Mouse (Mus musculus) CH12.LX (cell line): Measurements from ENCODE around the gene Tmem39b. TPM values are rescaled to one million over a fixed set of nuclear protein-coding genes. Genes with fewer than 3 reads are reported as not detected.

Experiments used
- DNase-seq: peaks from one replicate; pipeline ENCODE4 v3.0.0-alpha.2; 2013; ENCODE audit errors: extremely low read depth
- H3K27ac ChIP-seq: 2 replicates; pipeline ENCODE4 v1.5.1; 2012; ENCODE audit warnings: low read depth, mild to moderate bottlenecking, control low read depth, moderate library complexity; ENCODE audit not compliant: insufficient read depth
- H3K27me3 ChIP-seq: replicated peaks from 2 replicates; pipeline ENCODE3; 2012; ENCODE audit warnings: inconsistent platforms
- H3K36me3 ChIP-seq, 2 experiments: replicated peaks in 1 of 2; 2 replicates each; pipeline versions ENCODE3 to v1.6.1; 2012; ENCODE audit warnings: inconsistent platforms in 1 of 2, low read length in 1 of 2, mild to moderate bottlenecking in 1 of 2, mixed read lengths in 1 of 2, moderate library complexity in 1 of 2; ENCODE audit not compliant: control insufficient read depth in 1 of 2, insufficient read depth in 1 of 2
- H3K4me1 ChIP-seq, 2 experiments: 2 replicates each; pipeline ENCODE4 v1.6.1; 2012; ENCODE audit warnings: inconsistent platforms in 1 of 2, moderate library complexity in 1 of 2; ENCODE audit not compliant: insufficient read depth in 2 of 2, control insufficient read depth in 1 of 2
- H3K4me2 ChIP-seq: 2 replicates; pipeline ENCODE4 v1.6.1; 2012; ENCODE audit warnings: low read depth, mild to moderate bottlenecking, control low read depth; ENCODE audit not compliant: poor library complexity, insufficient read depth, severe bottlenecking
- H3K4me3 ChIP-seq, 3 experiments: fragments of 150-350 bp in 1 of 3; sonication (generic) in 1 of 3; replicated peaks in 1 of 3; 2 replicates each; pipeline versions ENCODE3 to v1.5.1; 2011 to 2012; ENCODE audit warnings: low read depth in 2 of 3, low read length in 2 of 3, mild to moderate bottlenecking in 2 of 3, moderate library complexity in 2 of 3, control low read depth in 1 of 3, improper control_type of control experiment in 1 of 3, inconsistent platforms in 1 of 3, mixed read lengths in 1 of 3; ENCODE audit not compliant: poor library complexity in 1 of 3
- H3K79me2 ChIP-seq: replicated peaks from 2 replicates; pipeline ENCODE4 v1.6.1; 2012; ENCODE audit warnings: mild to moderate bottlenecking, moderate library complexity; ENCODE audit not compliant: control insufficient read depth, poor library complexity, insufficient read depth, severe bottlenecking; ENCODE audit errors: extremely low read depth
- H3K9ac ChIP-seq: 2 replicates; pipeline ENCODE4 v1.6.1; 2012; ENCODE audit warnings: low read depth, mild to moderate bottlenecking, control low read depth, moderate library complexity; ENCODE audit not compliant: insufficient read depth
- H3K9me3 ChIP-seq: replicated peaks from 2 replicates; pipeline ENCODE3; 2012; ENCODE audit warnings: low read length, inconsistent platforms, mixed read lengths
- BHLHE40 ChIP-seq: IDR thresholded peaks from 2 replicates; pipeline ENCODE4 v1.6.1; 2011; ENCODE audit warnings: mild to moderate bottlenecking, low read depth, low read length, improper control_type of control experiment
- CHD1 ChIP-seq: IDR thresholded peaks from 2 replicates; pipeline ENCODE4 v1.6.1; 2012; ENCODE audit warnings: low read depth, low read length, improper control_type of control experiment, inconsistent platforms
- CHD2 ChIP-seq: IDR thresholded peaks from 2 replicates; pipeline ENCODE4 v1.6.1; 2011; ENCODE audit warnings: low read length, improper control_type of control experiment
- CTCF ChIP-seq, 2 experiments: IDR thresholded peaks in 1 of 2; conservative IDR thresholded peaks in 1 of 2; 2 replicates each; pipeline ENCODE4 v1.5.1; 2011 to 2012; ENCODE audit warnings: low read depth in 2 of 2, low read length in 2 of 2, improper control_type of control experiment in 1 of 2, inconsistent platforms in 1 of 2, mild to moderate bottlenecking in 1 of 2, moderate library complexity in 1 of 2
- EP300 ChIP-seq: IDR thresholded peaks from 2 replicates; pipeline ENCODE4 v1.6.1; 2011; ENCODE audit warnings: low read length, improper control_type of control experiment
- GABPA ChIP-seq: IDR thresholded peaks from 2 replicates; pipeline ENCODE4 v1.6.1; 2012; ENCODE audit warnings: low read depth, low read length, improper control_type of control experiment, inconsistent platforms; ENCODE audit not compliant: insufficient replicate concordance
- HCFC1 ChIP-seq: IDR thresholded peaks from 2 replicates; pipeline ENCODE4 v1.6.1; 2012; ENCODE audit warnings: low read depth, mild to moderate bottlenecking, inconsistent platforms, low read length, improper control_type of control experiment
- JUND ChIP-seq: conservative IDR thresholded peaks from 2 replicates; pipeline ENCODE4 v1.6.1; 2011; ENCODE audit warnings: low read depth, low read length, improper control_type of control experiment
- KAT2A ChIP-seq: IDR thresholded peaks from 2 replicates; pipeline ENCODE4 v1.6.1; 2012; ENCODE audit warnings: low read length, improper control_type of control experiment, inconsistent platforms; ENCODE audit not compliant: insufficient replicate concordance
- MAFK ChIP-seq: IDR thresholded peaks from 2 replicates; pipeline ENCODE4 v1.6.1; 2011; ENCODE audit warnings: low read length, improper control_type of control experiment; ENCODE audit not compliant: insufficient replicate concordance
- MAX ChIP-seq: IDR thresholded peaks from 2 replicates; pipeline ENCODE4 v1.6.1; 2011; ENCODE audit warnings: low read length, improper control_type of control experiment
- MAZ ChIP-seq: IDR thresholded peaks from 2 replicates; pipeline ENCODE4 v1.6.1; 2012; ENCODE audit warnings: low read depth, mild to moderate bottlenecking, inconsistent platforms, low read length, improper control_type of control experiment, moderate library complexity
- MXI1 ChIP-seq: IDR thresholded peaks from 2 replicates; pipeline ENCODE4 v1.6.1; 2011; ENCODE audit warnings: mild to moderate bottlenecking, low read depth, low read length, improper control_type of control experiment
- NELFE ChIP-seq: IDR thresholded peaks from 2 replicates; pipeline ENCODE4 v1.6.1; 2011; ENCODE audit warnings: low read depth, low read length, improper control_type of control experiment
- RAD21 ChIP-seq: IDR thresholded peaks from 2 replicates; pipeline ENCODE4 v1.6.1; 2011; ENCODE audit warnings: low read depth, mild to moderate bottlenecking, low read length, improper control_type of control experiment, moderate library complexity
- RCOR1 ChIP-seq: conservative IDR thresholded peaks from 2 replicates; pipeline ENCODE4 v1.6.1; 2012; ENCODE audit warnings: low read depth, mild to moderate bottlenecking, inconsistent platforms, low read length, improper control_type of control experiment
- SIN3A ChIP-seq: IDR thresholded peaks from 2 replicates; pipeline ENCODE4 v1.6.1; 2012; ENCODE audit warnings: low read length, improper control_type of control experiment, inconsistent platforms
- TBP ChIP-seq: conservative IDR thresholded peaks from 2 replicates; pipeline ENCODE4 v1.6.1; 2011; ENCODE audit warnings: low read depth, low read length, improper control_type of control experiment
- TCF12 ChIP-seq: IDR thresholded peaks from 2 replicates; pipeline ENCODE4 v1.6.1; 2014; ENCODE audit warnings: low read depth, mild to moderate bottlenecking, inconsistent platforms, low read length, improper control_type of control experiment
- USF2 ChIP-seq: conservative IDR thresholded peaks from 2 replicates; pipeline ENCODE4 v1.6.1; 2011; ENCODE audit warnings: low read depth, low read length, improper control_type of control experiment
- ZC3H11A ChIP-seq: IDR thresholded peaks from 2 replicates; pipeline ENCODE4 v1.6.1; 2012; ENCODE audit warnings: low read depth, mild to moderate bottlenecking, inconsistent platforms, low read length, improper control_type of control experiment
- dilution Hi-C: fragments of 300-500 bp; cut with MboI; formaldehyde crosslinking; loops from 2 replicates; pipeline ENCODE4 v1.14.3; 2020; ENCODE audit warnings: low sequenced_read_pairs; ENCODE audit not compliant: extremely low pct_unique_long_range_greater_than_20kb, extremely low pct_ligation_motif_present
- in situ Hi-C: fragments of 300-500 bp; cut with MboI; formaldehyde crosslinking; loops from 3 replicates; pipeline ENCODE4 v1.14.3; 2019; ENCODE audit warnings: low sequenced_read_pairs, low pct_ligation_motif_present, low pct_unique_long_range_greater_than_20kb, mixed read lengths
- polyA plus RNA-seq: library from polyadenylated mRNA; unstranded; fragments of >175 nt; gene quantifications from 2 replicates; pipeline ENCODE4 v1.2.1, GENCODE M21; 2012; ENCODE audit warnings: low read depth; ENCODE audit not compliant: insufficient read length
- total RNA-seq, 2 experiments: library from RNA; depleted of rRNA; stranded (reverse); fragments of 300-350 nt in 1 of 2; fragments of >200 nt in 1 of 2; gene quantifications; 2 replicates each; pipeline ENCODE4 v1.2.3; 2012 to 2014

Tmem39b gene
- total and polyA plus RNA-seq, 3 experiments = 11.3 to 37.7 (median 14.6) TPM

DNA sequence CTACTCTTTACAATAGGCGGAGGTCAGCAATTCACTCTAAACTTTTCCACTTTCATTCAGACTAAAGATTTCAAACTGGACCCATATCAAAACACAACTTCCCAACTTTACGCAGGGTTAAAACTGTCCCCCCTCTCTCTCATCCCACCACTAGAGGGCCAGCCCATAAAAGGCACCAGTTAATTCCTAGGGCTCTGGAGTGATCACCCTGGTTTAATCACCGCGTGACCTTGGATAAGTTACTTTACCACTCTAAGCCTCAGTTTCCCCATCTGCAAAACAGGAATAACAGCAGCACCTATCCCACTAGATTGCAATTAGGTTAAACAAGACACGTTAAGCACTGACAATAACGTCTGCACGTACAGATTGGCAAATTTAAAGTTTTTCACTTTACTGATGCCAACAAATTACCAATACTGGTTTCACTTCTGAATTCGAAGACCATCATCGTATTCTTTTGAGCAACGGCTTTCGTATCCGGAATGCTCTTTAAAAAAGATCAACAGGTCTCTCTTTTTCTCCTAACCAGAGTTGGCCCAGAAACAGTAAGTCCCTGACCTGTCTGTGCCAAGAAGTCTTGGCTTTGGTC lies 25.1 kb downstream of the Tmem39b start (continued):
- TF ChIP-seq BHLHE40 (peak; percentile 56), MXI1 (peak; percentile 45; the same call in 1 of the 2 replicates), HCFC1 (no peak), GABPA (no peak), ZC3H11A (no peak), MAX (0 out of 2 replicates have a peak, but pooled peaks have one; percentile 28), EP300 (0 out of 2 replicates have a peak, but pooled peaks have one; percentile 46), TBP (no peak)

GRCm38 (mm10) chr4:129662255-129662813 lies 34.3 kb downstream of the Tmem39b start:
- H3K36me3 ChIP-seq = peaks cover 28 to 85% of the 10 kb centered on the region in 2 experiments
- no peak overlapping the region for H3K9ac ChIP-seq
- H3K9me3 ChIP-seq = no peaks in the 10 kb centered on the region
- no peaks in the 10 kb centered on the region for H3K4me1 ChIP-seq
- no peaks in the 10 kb centered on the region for H3K27me3 ChIP-seq
- H3K4me2 ChIP-seq = no peak overlapping the region
- in situ Hi-C loops (no loop called here), dilution Hi-C loops (no loop called here)
- peaks cover 14% of the 10 kb centered on the region; the same call in 1 of the 2 replicates for H3K79me2 ChIP-seq
- no peak for TF ChIP-seq RAD21
- TF ChIP-seq NELFE = no peak
- TF ChIP-seq CTCF (conservative IDR thresholded peaks at IDR 0.05 in 1 of 2, IDR thresholded peaks at IDR 0.05 in 1 of 2; ENCODE audit: low read depth in 2 of 2, low read length in 2 of 2) = no peak
- no peak for TF ChIP-seq USF2
- no peak for TF ChIP-seq JUND
- TF ChIP-seq RCOR1 = no peak
- TF ChIP-seq TCF12 = no peak
- TF ChIP-seq MAFK = no peak
- TF ChIP-seq CHD2 = no peak
- no peak for TF ChIP-seq TBP
- TF ChIP-seq MAZ = no peak
- no peak for TF ChIP-seq SIN3A
- no peak for TF ChIP-seq KAT2A
- no peak for TF ChIP-seq CHD1
- no peak overlapping the region for H3K27ac ChIP-seq
- DNase-seq = no peak
- H3K4me3 ChIP-seq = no peak overlapping the region
